ENCODE assay signal across 12 mouse cellular contexts in the genomic region with DNA sequence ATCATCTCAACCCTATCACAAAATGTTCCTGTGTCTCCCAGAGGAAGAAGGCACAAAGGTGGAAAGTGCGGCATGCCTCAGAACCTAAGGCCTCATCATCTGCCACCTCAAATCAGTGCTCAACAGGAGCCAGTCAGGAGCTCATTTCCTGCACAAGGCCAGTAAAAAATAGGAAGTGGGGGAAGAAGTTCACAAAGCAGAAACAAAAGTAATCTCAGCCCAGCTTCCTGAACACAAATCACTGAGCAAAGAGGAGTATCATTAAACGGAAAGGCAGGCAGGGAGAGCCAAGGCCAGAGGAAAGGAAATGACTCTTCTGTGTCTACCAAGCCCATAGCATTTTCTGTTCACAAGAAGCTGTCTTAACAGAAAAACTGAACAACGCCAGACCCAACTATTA. TPM values are rescaled to one million over a fixed set of nuclear protein-coding genes. Genes with fewer than 3 reads are reported as not detected.
DNase-seq lines count a peak whose midpoint lies in the region; ATAC-seq and TF ChIP-seq lines count a peak whose summit lies in the region.
"Had no signal": no experiment of that assay in that cellular context is flagged by ENCODE, and none has a peak within 500 bp of the region (broad histone marks: within the 10 kb centered on the region; RNA-seq: fewer than 3 reads in every experiment).

No protein-coding gene starts in this region.

- peak; percentile 38 for DNase-seq in adrenal gland, adult 8-10 months
- no peak for DNase-seq in adrenal gland, postnatal 4 days (ENCODE audit: low spot score in 2 of 2)
- no peak for DNase-seq in forebrain, embryonic 10.5 days (ENCODE audit: extremely low spot score, low spot score)
- DNase-seq in left cerebral cortex, adult 9 months (ENCODE audit: low spot score in 2 of 2) = no peak

- H3K36me3 ChIP-seq in embryonic facial prominence, embryonic 15.5 days = peaks cover 6% of the 10 kb centered on the region
- H3K36me3 ChIP-seq in intestine, postnatal 0 days (ENCODE audit: control insufficient read depth, insufficient read depth) = no peaks in the 10 kb centered on the region
- peaks cover 2% of the 10 kb centered on the region; the same call in 1 of the 2 replicates for H3K36me3 ChIP-seq in lung, embryonic 16.5 days (ENCODE audit: control insufficient read depth, insufficient read depth, low read length)
- H3K36me3 ChIP-seq in forebrain, embryonic 10.5 days (replicated peaks) = peaks cover 12% of the 10 kb centered on the region

- no peak for TF ChIP-seq CTCF in intestine, postnatal 0 days (IDR thresholded peaks at IDR 0.05; ENCODE audit: low read depth)

- no peaks in the 10 kb centered on the region for H3K9me3 ChIP-seq in embryonic facial prominence, embryonic 15.5 days (replicated peaks)
- no peaks in the 10 kb centered on the region for H3K9me3 ChIP-seq in intestine, postnatal 0 days (ENCODE audit: control insufficient read depth)
- no peaks in the 10 kb centered on the region for H3K9me3 ChIP-seq in lung, embryonic 16.5 days (ENCODE audit: control insufficient read depth, low read length)
- H3K9me3 ChIP-seq in forebrain, embryonic 10.5 days = no peaks in the 10 kb centered on the region
- H3K9me3 ChIP-seq: megakaryocyte, embryonic 14.5 days had no signal

- no peak overlapping the region for H3K4me2 ChIP-seq in embryonic facial prominence, embryonic 15.5 days (replicated peaks)
- H3K4me2 ChIP-seq in intestine, postnatal 0 days (replicated peaks; ENCODE audit: low read depth) = no peak overlapping the region
- no peak overlapping the region for H3K4me2 ChIP-seq in lung, embryonic 16.5 days (ENCODE audit: low read depth, low read length)
- H3K4me2 ChIP-seq: hindbrain, embryonic 14.5 days had no signal

- peak overlapping the region; percentile 2; the same call in 1 of the 2 replicates for H3K27ac ChIP-seq in embryonic facial prominence, embryonic 15.5 days (replicated peaks)
- peak overlapping the region; percentile 11; the same call in 1 of the 2 replicates for H3K27ac ChIP-seq in intestine, postnatal 0 days (ENCODE audit: low read depth, low read length)
- H3K27ac ChIP-seq in lung, embryonic 16.5 days (ENCODE audit: low read length) = peak overlapping the region; percentile 80
- no peak overlapping the region for H3K27ac ChIP-seq in forebrain, embryonic 10.5 days
- H3K27ac ChIP-seq: hindbrain, embryonic 14.5 days had no signal

- H3K27me3 ChIP-seq in embryonic facial prominence, embryonic 15.5 days = no peaks in the 10 kb centered on the region
- no peaks in the 10 kb centered on the region for H3K27me3 ChIP-seq in intestine, postnatal 0 days (replicated peaks; ENCODE audit: control insufficient read depth, insufficient read depth, low read length)
- no peaks in the 10 kb centered on the region for H3K27me3 ChIP-seq in lung, embryonic 16.5 days (ENCODE audit: control insufficient read depth, insufficient read depth, low read depth, low read length)
- no peaks in the 10 kb centered on the region for H3K27me3 ChIP-seq in forebrain, embryonic 10.5 days (ENCODE audit: poor library complexity, severe bottlenecking)

- no peaks in the 10 kb centered on the region for H3K4me1 ChIP-seq in embryonic facial prominence, embryonic 15.5 days
- H3K4me1 ChIP-seq in intestine, postnatal 0 days (replicated peaks; ENCODE audit: control insufficient read depth, insufficient read depth, low read length) = no peaks in the 10 kb centered on the region; the same call in 1 of the 2 replicates
- peaks cover 11% of the 10 kb centered on the region for H3K4me1 ChIP-seq in lung, embryonic 16.5 days (replicated peaks; ENCODE audit: control insufficient read depth, insufficient read depth, low read length)
- H3K4me1 ChIP-seq in forebrain, embryonic 10.5 days = no peaks in the 10 kb centered on the region

- WGBS in embryonic facial prominence, embryonic 15.5 days = 88% methylated on average over 3 of the region's 3 CpGs
- 74% methylated on average over 3 of the region's 3 CpGs for whole genome bisulfite sequencing in intestine, postnatal 0 days
- WGBS in lung, embryonic 16.5 days = 75% methylated on average over 3 of the region's 3 CpGs
- 88% methylated on average over 3 of the region's 3 CpGs for WGBS in forebrain, embryonic 10.5 days

- ATAC-seq in embryonic facial prominence, embryonic 15.5 days (ENCODE audit: insufficient number of reproducible peaks, low FRiP score, low TSS enrichment, low read depth) = no peak
- no peak for ATAC-seq in intestine, postnatal 0 days
- peak; percentile 60 for ATAC-seq in lung, embryonic 16.5 days (ENCODE audit: low read depth)
- ATAC-seq in cerebellum, adult (ENCODE audit: insufficient number of reproducible peaks, low FRiP score, low TSS enrichment) = no peak

- H3K4me3 ChIP-seq in embryonic facial prominence, embryonic 15.5 days (replicated peaks) = no peak overlapping the region
- H3K4me3 ChIP-seq in intestine, postnatal 0 days (ENCODE audit: low read depth, low read length) = no peak overlapping the region
- no peak overlapping the region for H3K4me3 ChIP-seq in lung, embryonic 16.5 days (ENCODE audit: low read length)
- no peak overlapping the region for H3K4me3 ChIP-seq in forebrain, embryonic 10.5 days
- H3K4me3 ChIP-seq: erythroblast, embryonic 14.5 days; megakaryocyte, embryonic 14.5 days had no signal

- H3K9ac ChIP-seq in embryonic facial prominence, embryonic 15.5 days = no peak overlapping the region
- no peak overlapping the region for H3K9ac ChIP-seq in intestine, postnatal 0 days (ENCODE audit: low read depth, low read length)
- no peak overlapping the region for H3K9ac ChIP-seq in lung, embryonic 16.5 days (ENCODE audit: low read length)
- H3K9ac ChIP-seq: hindbrain, embryonic 14.5 days had no signal

RNA-seq across cellular contexts. Expression of gene 4931406P16Rik, which starts 11.4 kb away (rescaled TPM):
- total RNA-seq in adrenal gland, adult 8-10 months (2022) = 10 to 100 TPM; 48.5 to 74.7 (median 62.8) TPM
- 10 to 100 TPM; 89.3 to 90.7 TPM for total RNA-seq in adrenal gland, postnatal 4 days (2021)
- polyA plus RNA-seq in embryonic facial prominence, embryonic 15.5 days (2015; fragmentation: Nextera tagmentation; extraction: Ambion mirVana) = 25.8 and 26.8 TPM in 2 replicates
- polyA plus RNA-seq in intestine, postnatal 0 days (2015; fragmentation: Nextera tagmentation; extraction: Ambion mirVana) = 18.6 and 21.2 TPM in 2 replicates
- polyA plus RNA-seq in lung, embryonic 16.5 days (2015; fragmentation: Nextera tagmentation; extraction: Ambion mirVana) = 57.6 and 63.8 TPM in 2 replicates
- polyA plus RNA-seq in forebrain, embryonic 10.5 days (2016; fragmentation: Nextera tagmentation; extraction: Ambion mirVana) = 23.8 and 25.3 TPM in 2 replicates

RNA-seq across cellular contexts. Expression of gene Gm6096, which starts 51.1 kb away (rescaled TPM):
- not detected for total RNA-seq in adrenal gland, adult 8-10 months (2022)
- not detected for total RNA-seq in adrenal gland, postnatal 4 days (2021)
- polyA plus RNA-seq in embryonic facial prominence, embryonic 15.5 days (2015; fragmentation: Nextera tagmentation; extraction: Ambion mirVana) = 0.46 TPM in 1 of 2 replicates, not detected in the other
- polyA plus RNA-seq in intestine, postnatal 0 days (2015; fragmentation: Nextera tagmentation; extraction: Ambion mirVana) = not detected in 2 replicates
- not detected in 2 replicates for polyA plus RNA-seq in lung, embryonic 16.5 days (2015; fragmentation: Nextera tagmentation; extraction: Ambion mirVana)
- not detected in 2 replicates for polyA plus RNA-seq in forebrain, embryonic 10.5 days (2016; fragmentation: Nextera tagmentation; extraction: Ambion mirVana)
- polyA plus RNA-seq: erythroblast, embryonic 14.5 days; urinary bladder, adult 2 months had no signal
